Mouse (Mus musculus) heart, adult 18-20 months (tissue): Measurements from ENCODE around the gene Nefh. TPM values are rescaled to one million over a fixed set of nuclear protein-coding genes. Genes with fewer than 3 reads are reported as not detected.

Experiments used
- DNase-seq, 2 experiments: peaks; one replicate each; pipeline ENCODE4 v3.0.0; 2021 to 2022; ENCODE audit warnings: mixed read lengths in 1 of 2
- long read RNA-seq, 2 experiments: library from polyadenylated mRNA; stranded (forward); transcript quantifications; one replicate each; pipeline ENCODE4 v2.0.0; 2021
- total RNA-seq, 2 experiments: library from RNA; stranded (reverse); gene quantifications; 2 replicates each; pipeline ENCODE4 v1.2.3; 2021

Nefh gene
- total RNA-seq: not detected
- long read RNA-seq, experiment 1: 0 reads
- long read RNA-seq, experiment 2: 0 reads

GRCm38 (mm10) chr11:4947813-4948174, at the start of gene Nefh:
Nefh (minus strand) TSS chr11:4948064.
- DNase-seq: no peak

- DNase-seq: no peak
Measured at GRCm38 (mm10) chr11:4996621-4997199, 48.8 kb upstream of the Nefh start.

- no peak for DNase-seq
Measured at GRCm38 (mm10) chr11:4995676-4996075, 47.8 kb upstream of the Nefh start.

- no peak for DNase-seq
Measured at GRCm38 (mm10) chr11:4992471-4992870, 44.6 kb upstream of the Nefh start.

- peak in 1 of 2 experiments; percentile 52 for DNase-seq
Measured at GRCm38 (mm10) chr11:4989187-4989586, 41.3 kb upstream of the Nefh start.

GRCm38 (mm10) chr11:4987487-4987852, 39.6 kb upstream of the Nefh start:
- no peak for DNase-seq

- peak; percentile 91 to 92 for DNase-seq
Measured at GRCm38 (mm10) chr11:4986695-4987486, 39.0 kb upstream of the Nefh start, which contains the start of gene Ap1b1. Ap1b1 (plus strand) TSS chr11:4986824.

GRCm38 (mm10) chr11:4984799-4985198, 36.9 kb upstream of the Nefh start:
- DNase-seq: no peak

GRCm38 (mm10) chr11:4984249-4984648, 36.4 kb upstream of the Nefh start:
- DNase-seq: peak in 1 of 2 experiments; percentile 48

- no peak for DNase-seq
Measured at GRCm38 (mm10) chr11:4983538-4983937, 35.7 kb upstream of the Nefh start.

- DNase-seq: no peak
Measured at GRCm38 (mm10) chr11:4983010-4983409, 35.1 kb upstream of the Nefh start.

GRCm38 (mm10) chr11:4975623-4976022, 27.8 kb upstream of the Nefh start:
- DNase-seq: peak; percentile 54 to 79

- peak; percentile 10 to 21 for DNase-seq
Measured at GRCm38 (mm10) chr11:4974376-4975122, 26.7 kb upstream of the Nefh start.

GRCm38 (mm10) chr11:4973871-4974256, 26.0 kb upstream of the Nefh start:
- DNase-seq: no peak

- DNase-seq: peak; percentile 61 to 71
Measured at GRCm38 (mm10) chr11:4972967-4973870, 25.4 kb upstream of the Nefh start.

GRCm38 (mm10) chr11:4968376-4968775, 20.5 kb upstream of the Nefh start:
- DNase-seq: peak; percentile 31 to 43

- no peak for DNase-seq
Measured at GRCm38 (mm10) chr11:4967549-4967948, 19.7 kb upstream of the Nefh start.

- DNase-seq: no peak
Measured at GRCm38 (mm10) chr11:4966888-4967287, 19.0 kb upstream of the Nefh start.

GRCm38 (mm10) chr11:4966325-4966724, 18.5 kb upstream of the Nefh start:
- no peak for DNase-seq

- no peak for DNase-seq
Measured at GRCm38 (mm10) chr11:4963099-4963808, 15.4 kb upstream of the Nefh start.

GRCm38 (mm10) chr11:4953918-4954317, 6.1 kb upstream of the Nefh start:
- peak in 1 of 2 experiments; percentile 8 for DNase-seq
